Mouse (Mus musculus): Measurements from ENCODE around the gene Rce1. TPM values are rescaled to one million over a fixed set of nuclear protein-coding genes. Genes with fewer than 3 reads are reported as not detected.
"Not testable (repeated sequence)": the region's sequence is repeated elsewhere in the genome, so short reads cannot be mapped to it uniquely, and the experiment has no call there.

The Rce1 gene
- polyA plus RNA-seq, 1 experiment from 2014 or later: 68.1 TPM

GRCm38 (mm10) chr19:4588430-4588829, 37.0 kb downstream of the Rce1 start:
- H3K4me1 ChIP-seq (replicated peaks): no peaks in the 10 kb centered on the region
- H3K4me3 ChIP-seq (replicated peaks): no peak overlapping the region
- no peak overlapping the region for H3K9ac ChIP-seq (replicated peaks)
- 69% methylated on average over 3 of the region's 3 CpGs for WGBS
- H3K27ac ChIP-seq: no peak overlapping the region
- H3K36me3 ChIP-seq: no peaks in the 10 kb centered on the region
- H3K9me3 ChIP-seq: no peaks in the 10 kb centered on the region
- no peak for ATAC-seq (ENCODE audit: insufficient number of reproducible peaks, insufficient read depth, low FRiP score, low TSS enrichment, low read depth)
- H3K27me3 ChIP-seq: no peaks in the 10 kb centered on the region
- no peak overlapping the region for H3K4me2 ChIP-seq

- Histone ChIP-seq H3K4me3 (replicated peaks) (no peak overlapping the region), H3K36me3 (no peaks in the 10 kb centered on the region), H3K4me2 (no peak overlapping the region), H3K9me3 (no peaks in the 10 kb centered on the region), H3K27ac (no peak overlapping the region), H3K9ac (replicated peaks) (no peak overlapping the region), H3K27me3 (no peaks in the 10 kb centered on the region), H3K4me1 (replicated peaks) (no peaks in the 10 kb centered on the region)
- no peak for ATAC-seq (ENCODE audit: insufficient number of reproducible peaks, insufficient read depth, low FRiP score, low TSS enrichment, low read depth)
- 71% methylated on average over 2 of the region's 2 CpGs for WGBS
Observed at GRCm38 (mm10) chr19:4587426-4587825, 38.0 kb downstream of the Rce1 start.

GRCm38 (mm10) chr19:4586783-4587182, 38.7 kb downstream of the Rce1 start:
- H3K9ac ChIP-seq (replicated peaks); H3K27me3 ChIP-seq; H3K27ac ChIP-seq; H3K4me3 ChIP-seq (replicated peaks); H3K36me3 ChIP-seq; ATAC-seq (ENCODE audit: insufficient number of reproducible peaks, insufficient read depth, low FRiP score, low TSS enrichment, low read depth); H3K4me2 ChIP-seq; H3K9me3 ChIP-seq; H3K4me1 ChIP-seq (replicated peaks): not testable (repeated sequence)

- no peak for ATAC-seq (ENCODE audit: insufficient number of reproducible peaks, insufficient read depth, low FRiP score, low TSS enrichment, low read depth)
- H3K4me3 ChIP-seq (replicated peaks): no peak overlapping the region
- H3K27me3 ChIP-seq: no peaks in the 10 kb centered on the region
- no peak overlapping the region for H3K9ac ChIP-seq (replicated peaks)
- no peak overlapping the region for H3K4me2 ChIP-seq
- no peaks in the 10 kb centered on the region for H3K36me3 ChIP-seq
- WGBS: 63% methylated on average over 2 of the region's 2 CpGs
- no peaks in the 10 kb centered on the region for H3K9me3 ChIP-seq
- no peaks in the 10 kb centered on the region for H3K4me1 ChIP-seq (replicated peaks)
- no peak overlapping the region for H3K27ac ChIP-seq
Observed at GRCm38 (mm10) chr19:4583856-4584255, 41.6 kb downstream of the Rce1 start.

- WGBS: 88% methylated on average over 5 of the region's 5 CpGs
- no peak for ATAC-seq (ENCODE audit: insufficient number of reproducible peaks, insufficient read depth, low FRiP score, low TSS enrichment, low read depth)
- Histone ChIP-seq H3K36me3 (no peaks in the 10 kb centered on the region), H3K4me3 (replicated peaks) (no peak overlapping the region), H3K4me1 (replicated peaks) (no peaks in the 10 kb centered on the region), H3K9ac (replicated peaks) (no peak overlapping the region), H3K27me3 (no peaks in the 10 kb centered on the region), H3K4me2 (no peak overlapping the region), H3K9me3 (no peaks in the 10 kb centered on the region), H3K27ac (no peak overlapping the region)
Observed at GRCm38 (mm10) chr19:4579296-4579695, 46.1 kb downstream of the Rce1 start.

- Histone ChIP-seq H3K9ac (replicated peaks) (no peak overlapping the region), H3K4me2 (no peak overlapping the region), H3K27ac (no peak overlapping the region), H3K4me1 (replicated peaks) (no peaks in the 10 kb centered on the region), H3K36me3 (no peaks in the 10 kb centered on the region), H3K4me3 (replicated peaks) (no peak overlapping the region), H3K9me3 (no peaks in the 10 kb centered on the region), H3K27me3 (no peaks in the 10 kb centered on the region)
- 65% methylated on average over 2 of the region's 2 CpGs for WGBS
- ATAC-seq (ENCODE audit: insufficient number of reproducible peaks, insufficient read depth, low FRiP score, low TSS enrichment, low read depth): no peak
Observed at GRCm38 (mm10) chr19:4578799-4579198, 46.6 kb downstream of the Rce1 start.

- no peaks in the 10 kb centered on the region for H3K36me3 ChIP-seq
- H3K4me3 ChIP-seq (replicated peaks): no peak overlapping the region
- no peak overlapping the region for H3K27ac ChIP-seq
- H3K27me3 ChIP-seq: no peaks in the 10 kb centered on the region
- no peak for ATAC-seq (ENCODE audit: insufficient number of reproducible peaks, insufficient read depth, low FRiP score, low TSS enrichment, low read depth)
- WGBS: 86% methylated on average over 1 of the region's 1 CpGs
- H3K4me2 ChIP-seq: no peak overlapping the region
- H3K9me3 ChIP-seq: no peaks in the 10 kb centered on the region
- H3K9ac ChIP-seq (replicated peaks): no peak overlapping the region
- H3K4me1 ChIP-seq (replicated peaks): no peaks in the 10 kb centered on the region
Observed at GRCm38 (mm10) chr19:4573241-4573640, 52.2 kb downstream of the Rce1 start.

Small RNA genes within 50 kb of the gene (microRNA-seq; reads per million reads assigned to microRNA genes)
- not detected for gene Mir6986

Other genes with a start within 250 kb of the Rce1 start
- 56.3 and 63.9 TPM in 2 replicates for gene Kdm2a, start 227.4 kb downstream of the Rce1 start, polyA plus RNA-seq (2016; fragmentation: Nextera tagmentation; extraction: Ambion mirVana)
- gene Rhod, start 186.2 kb downstream of the Rce1 start, polyA plus RNA-seq (2016; fragmentation: Nextera tagmentation; extraction: Ambion mirVana): 39.2 and 55.1 TPM in 2 replicates
- 0.63 and 0.88 TPM in 2 replicates for gene Syt12, start 148.2 kb downstream of the Rce1 start, polyA plus RNA-seq (2016; fragmentation: Nextera tagmentation; extraction: Ambion mirVana)
- gene 2010003K11Rik, start 127.1 kb downstream of the Rce1 start, polyA plus RNA-seq (2016; fragmentation: Nextera tagmentation; extraction: Ambion mirVana): not detected in 2 replicates
- 20.6 and 24.0 TPM in 2 replicates for gene Pcx, start 115.2 kb downstream of the Rce1 start, polyA plus RNA-seq (2016; fragmentation: Nextera tagmentation; extraction: Ambion mirVana)
- 12.1 and 15.4 TPM in 2 replicates for gene Lrfn4, start 10.0 kb downstream of the Rce1 start, polyA plus RNA-seq (2016; fragmentation: Nextera tagmentation; extraction: Ambion mirVana)
- gene Gm960, start 73.0 kb upstream of the Rce1 start, polyA plus RNA-seq (2016; fragmentation: Nextera tagmentation; extraction: Ambion mirVana): 5.6 and 6.9 TPM in 2 replicates
- 2.6 and 2.7 TPM in 2 replicates for gene Sptbn2, start 85.5 kb upstream of the Rce1 start, polyA plus RNA-seq (2016; fragmentation: Nextera tagmentation; extraction: Ambion mirVana)
- 111 and 116 TPM in 2 replicates for gene Rbm4b, start 130.9 kb upstream of the Rce1 start, polyA plus RNA-seq (2016; fragmentation: Nextera tagmentation; extraction: Ambion mirVana)
- gene Rbm4, start 168.3 kb upstream of the Rce1 start, polyA plus RNA-seq (2016; fragmentation: Nextera tagmentation; extraction: Ambion mirVana): 80.1 and 90.2 TPM in 2 replicates
- gene Gm21992, start 186.0 kb upstream of the Rce1 start, polyA plus RNA-seq (2016; fragmentation: Nextera tagmentation; extraction: Ambion mirVana): 36.3 and 57.2 TPM in 2 replicates
- gene Rbm14, start 186.0 kb upstream of the Rce1 start, polyA plus RNA-seq (2016; fragmentation: Nextera tagmentation; extraction: Ambion mirVana): 113 and 114 TPM in 2 replicates
- 56.4 and 60.4 TPM in 2 replicates for gene Ccs, start 213.7 kb upstream of the Rce1 start, polyA plus RNA-seq (2016; fragmentation: Nextera tagmentation; extraction: Ambion mirVana)
- 0.06 and 0.09 TPM in 2 replicates for gene Ccdc87, start 213.7 kb upstream of the Rce1 start, polyA plus RNA-seq (2016; fragmentation: Nextera tagmentation; extraction: Ambion mirVana)
- 31.6 and 36.0 TPM in 2 replicates for gene Ctsf, start 229.5 kb upstream of the Rce1 start, polyA plus RNA-seq (2016; fragmentation: Nextera tagmentation; extraction: Ambion mirVana)

Measured in limb, embryonic 12.5 days (tissue).